Mouse (Mus musculus): ENCODE data around the gene Sntg2.

DNA sequence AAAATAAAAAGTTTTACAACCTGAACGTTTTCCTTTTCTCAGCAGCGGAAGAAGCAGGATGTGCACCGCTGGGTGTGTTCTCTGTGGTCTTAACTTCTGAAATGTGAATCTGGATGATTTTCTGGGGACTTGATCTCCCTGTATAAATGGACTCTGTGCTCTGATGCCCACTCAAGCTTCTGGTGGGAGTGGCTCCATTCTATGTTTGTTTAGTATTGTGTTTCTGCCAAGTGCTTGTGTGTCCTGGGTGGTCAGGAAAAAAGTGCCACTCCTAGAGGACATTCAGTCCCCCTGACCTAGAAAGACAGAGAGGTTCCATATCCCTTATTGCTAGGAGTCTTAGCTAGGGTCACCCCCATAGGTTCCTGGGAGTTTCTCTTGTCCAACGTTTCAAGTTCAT lies 240.7 kb downstream of the Sntg2 start, which contains the start of gene Tpo:
- no peak for TF ChIP-seq CTCF (conservative IDR thresholded peaks at IDR 0.05 in 1 of 2, IDR thresholded peaks at IDR 0.05 in 1 of 2; ENCODE audit: low read depth in 2 of 2, low read length in 2 of 2)
- no peak for TF ChIP-seq POLR2A (IDR thresholded peaks at IDR 0.05; ENCODE audit: low read depth, low read length)
- no peak for TF ChIP-seq TCF12 (IDR thresholded peaks at IDR 0.05; ENCODE audit: low read depth, low read length)
- no peak for TF ChIP-seq EP300 (IDR thresholded peaks at IDR 0.05; ENCODE audit: low read length)
- TF ChIP-seq ZC3H11A (IDR thresholded peaks at IDR 0.05; ENCODE audit: low read depth, low read length), result no peak
- no peak for TF ChIP-seq MYC (IDR thresholded peaks at IDR 0.05; ENCODE audit: low read depth, low read length)
- TF ChIP-seq TBP (conservative IDR thresholded peaks at IDR 0.05; ENCODE audit: low read depth, low read length), result no peak
- TF ChIP-seq MAX (IDR thresholded peaks at IDR 0.05; ENCODE audit: low read length), result no peak
- TF ChIP-seq NRF1 (IDR thresholded peaks at IDR 0.05; ENCODE audit: low read depth, low read length), result no peak
- no peak for TF ChIP-seq POLR2AphosphoS2 (IDR thresholded peaks at IDR 0.05; ENCODE audit: low read depth, low read length)

All from CH12.LX (cell line).